Mouse (Mus musculus): ENCODE data around the gene Dcun1d4.

GRCm38 (mm10) chr5:73555096-73555852 is 74.5 kb downstream of the Dcun1d4 start:
- TF ChIP-seq GATA1 (IDR thresholded peaks at IDR 0.05; ENCODE audit: low read length) (no peak), TAL1 (IDR thresholded peaks at IDR 0.05; ENCODE audit: low read length) (no peak)

Measured in erythroblast, embryonic 14.5 days (primary cell).